Mouse (Mus musculus) lung, postnatal 0 days (tissue): Measurements from ENCODE around the gene Pdlim1. TPM values are rescaled to one million over a fixed set of nuclear protein-coding genes. Genes with fewer than 3 reads are reported as not detected.

Source experiments
- ATAC-seq: fragments of 200-750 bp; cut with Nextera tagmentation; 2 replicates; pipeline ENCODE4 v1.8.0; 2017; ENCODE audit warnings: moderate library complexity
- DNase-seq: peaks from one replicate; pipeline ENCODE4 v3.0.0-alpha.2; 2016; ENCODE audit warnings: low spot score
- H3K27ac ChIP-seq: fragments of 300-500 bp; sonication (generic); 2 replicates; pipeline ENCODE4 v1.5.1; 2014; ENCODE audit warnings: antibody characterized with exemption, mild to moderate bottlenecking, low read length, mixed read lengths
- H3K27me3 ChIP-seq: fragments of 300-500 bp; sonication (generic); replicated peaks from 2 replicates; pipeline ENCODE4 v1.6.1; 2014; ENCODE audit warnings: low read length, mixed read lengths; ENCODE audit not compliant: insufficient read depth
- H3K36me3 ChIP-seq: fragments of 300-500 bp; sonication (generic); 2 replicates; pipeline ENCODE4 v1.6.1; 2014; ENCODE audit warnings: low read length, mixed read lengths; ENCODE audit not compliant: insufficient read depth
- H3K4me1 ChIP-seq: fragments of 300-500 bp; sonication (generic); 2 replicates; pipeline ENCODE4 v1.6.1; 2014; ENCODE audit warnings: antibody characterized with exemption, low read depth, low read length, mixed read lengths; ENCODE audit not compliant: insufficient read depth
- H3K4me2 ChIP-seq: fragments of 300-500 bp; sonication (generic); replicated peaks from 2 replicates; pipeline ENCODE4 v1.6.1; 2014; ENCODE audit warnings: low read depth, mild to moderate bottlenecking, low read length, moderate library complexity, mixed read lengths
- H3K4me3 ChIP-seq: fragments of 300-500 bp; sonication (generic); 2 replicates; pipeline ENCODE4 v1.5.1; 2014; ENCODE audit warnings: low read depth, low read length
- H3K9ac ChIP-seq: fragments of 300-500 bp; sonication (generic); replicated peaks from 2 replicates; pipeline ENCODE4 v1.6.1; 2014; ENCODE audit warnings: low read depth, mild to moderate bottlenecking
- H3K9me3 ChIP-seq: fragments of 300-500 bp; sonication (generic); 2 replicates; pipeline ENCODE4 v1.6.1; 2016; ENCODE audit warnings: low read length, mixed read lengths
- CTCF ChIP-seq: IDR thresholded peaks from 2 replicates; pipeline ENCODE4 v1.5.1; 2016; ENCODE audit warnings: antibody characterized with exemption, mild to moderate bottlenecking
- EP300 ChIP-seq: IDR thresholded peaks from 2 replicates; pipeline ENCODE4 v1.6.1; 2016; ENCODE audit warnings: antibody characterized with exemption, mild to moderate bottlenecking, control low read depth
- WGBS: fragments of 180-500 bp; shearing (Covaris S2); extraction: QIAGEN DNeasy Blood & Tissue Kit; methylation state at CpG from one replicate; pipeline ENCODE4 v1.1.7; 2014; 5-methylcytosine and 5-hydroxymethylcytosine counted together
- polyA plus RNA-seq: library from polyadenylated mRNA; unstranded; fragments of >200 nt; fragmentation: Nextera tagmentation; extraction: Ambion mirVana; gene quantifications from 2 replicates; pipeline ENCODE4 v1.2.1, GENCODE M21; 2015

Pdlim1 gene
- polyA plus RNA-seq: 139 and 147 TPM in 2 replicates

GRCm38 (mm10) chr19:40271308-40271892 is at the start of gene Pdlim1:
TSS of gene Pdlim1 (minus strand) at chr19:40271842.
- Histone ChIP-seq H3K36me3 (no peaks in the 10 kb centered on the region), H3K27me3 (no peaks in the 10 kb centered on the region), H3K4me1 (peaks cover 4% of the 10 kb centered on the region; the same call in 1 of the 2 replicates), H3K9me3 (no peaks in the 10 kb centered on the region), H3K27ac (peak within 1 kb of the TSS; percentile 28), H3K4me3 (peak within 1 kb of the TSS; percentile 66), H3K4me2 (peak within 1 kb of the TSS; percentile 94), H3K9ac (peak within 1 kb of the TSS; percentile 68)
- TF ChIP-seq EP300 (no peak), CTCF (no peak)
- 1% methylated on average over 33 of the region's 54 CpGs for WGBS
- ATAC-seq (peak; percentile 90), DNase-seq (peak; percentile 93)

GRCm38 (mm10) chr19:40319199-40319598 is 47.6 kb upstream of the Pdlim1 start:
- Histone ChIP-seq H3K4me3 (no peak overlapping the region), H3K4me2 (no peak overlapping the region), H3K9me3 (no peaks in the 10 kb centered on the region), H3K27ac (no peak overlapping the region), H3K4me1 (no peaks in the 10 kb centered on the region), H3K36me3 (0 out of 2 replicates have a peak, but pooled peaks cover 6% of the 10 kb centered on the region), H3K27me3 (no peaks in the 10 kb centered on the region), H3K9ac (no peak overlapping the region)
- TF ChIP-seq CTCF (no peak), EP300 (no peak)
- DNase-seq (no peak), ATAC-seq (no peak)
- 74% methylated on average over 3 of the region's 3 CpGs for WGBS

- no peak for TF ChIP-seq EP300
- TF ChIP-seq CTCF: no peak
- no peak overlapping the region for H3K9ac ChIP-seq
- no peak for DNase-seq
Observed at GRCm38 (mm10) chr19:40318511-40318910, 46.9 kb upstream of the Pdlim1 start.

GRCm38 (mm10) chr19:40317001-40317400 is 45.4 kb upstream of the Pdlim1 start:
- 66% methylated on average over 4 of the region's 4 CpGs for WGBS
- 0 out of 2 replicates have a peak, but pooled peaks cover 6% of the 10 kb centered on the region for H3K36me3 ChIP-seq
- H3K4me2 ChIP-seq: no peak overlapping the region
- TF ChIP-seq EP300 (no peak), CTCF (no peak)
- H3K9ac ChIP-seq: no peak overlapping the region
- H3K4me1 ChIP-seq: no peaks in the 10 kb centered on the region
- H3K27me3 ChIP-seq: no peaks in the 10 kb centered on the region
- DNase-seq: no peak
- H3K9me3 ChIP-seq: no peaks in the 10 kb centered on the region
- ATAC-seq: no peak
- H3K27ac ChIP-seq: no peak overlapping the region
- H3K4me3 ChIP-seq: no peak overlapping the region

More at GRCm38 (mm10) chr19:40318511-40318910, 46.9 kb upstream of the Pdlim1 start:
- ATAC-seq: no peak
- H3K27me3 ChIP-seq: no peaks in the 10 kb centered on the region
- WGBS: 34% methylated on average over 6 of the region's 6 CpGs
- no peak overlapping the region for H3K27ac ChIP-seq
- no peak overlapping the region for H3K4me2 ChIP-seq
- H3K36me3 ChIP-seq: 0 out of 2 replicates have a peak, but pooled peaks cover 6% of the 10 kb centered on the region
- H3K4me3 ChIP-seq: no peak overlapping the region
- H3K4me1 ChIP-seq: no peaks in the 10 kb centered on the region
- H3K9me3 ChIP-seq: no peaks in the 10 kb centered on the region

GRCm38 (mm10) chr19:40314252-40314651 is 42.6 kb upstream of the Pdlim1 start:
- H3K9ac ChIP-seq: no peak overlapping the region
- H3K27me3 ChIP-seq: no peaks in the 10 kb centered on the region
- ATAC-seq (no peak), DNase-seq (no peak)
- H3K9me3 ChIP-seq: no peaks in the 10 kb centered on the region
- H3K4me2 ChIP-seq: no peak overlapping the region
- TF ChIP-seq EP300: no peak
- TF ChIP-seq CTCF: no peak
- H3K4me3 ChIP-seq: no peak overlapping the region
- no peaks in the 10 kb centered on the region; the same call in 1 of the 2 replicates for H3K36me3 ChIP-seq
- 86% methylated on average over 11 of the region's 11 CpGs for WGBS
- no peak overlapping the region for H3K27ac ChIP-seq
- H3K4me1 ChIP-seq: no peaks in the 10 kb centered on the region

DNA sequence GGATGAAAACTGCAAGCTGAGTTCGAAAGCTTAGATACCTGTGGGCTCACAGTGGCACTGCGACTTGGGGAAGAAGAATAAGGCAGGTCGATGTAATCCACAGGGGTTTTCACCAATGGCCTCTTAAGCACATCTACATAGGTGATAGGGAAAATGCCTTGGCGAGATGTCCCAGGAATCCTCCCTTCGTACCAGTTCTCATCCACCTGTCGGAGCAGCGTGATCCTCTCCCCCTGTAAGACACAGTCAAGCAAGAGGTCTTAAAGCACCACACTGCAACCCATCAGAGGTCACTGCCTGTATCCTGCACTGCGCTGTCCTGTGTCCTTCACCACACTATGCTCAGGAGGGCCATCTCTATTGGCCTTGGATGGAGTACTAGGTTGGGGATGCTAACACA is 40.0 kb upstream of the Pdlim1 start:
- TF ChIP-seq CTCF: no peak
- TF ChIP-seq EP300: no peak
- 93% methylated on average over 8 of the region's 8 CpGs for WGBS
- Histone ChIP-seq H3K4me1 (no peaks in the 10 kb centered on the region), H3K4me3 (no peak overlapping the region), H3K9ac (no peak overlapping the region), H3K9me3 (no peaks in the 10 kb centered on the region), H3K4me2 (no peak overlapping the region), H3K27me3 (no peaks in the 10 kb centered on the region), H3K36me3 (no peaks in the 10 kb centered on the region; the same call in 1 of the 2 replicates), H3K27ac (no peak overlapping the region)
- DNase-seq (no peak), ATAC-seq (no peak)
